Mouse (Mus musculus): ENCODE measurements around the gene Jup.
"Not testable (repeated sequence)": the region's sequence is repeated elsewhere in the genome, so short reads cannot be mapped to it uniquely, and the experiment has no call there.

Gene Jup

GRCm38 (mm10) chr11:100355972-100356818 is 41.4 kb downstream of the Jup start, which contains the start of gene Hap1:
TSS of gene Hap1 (minus strand) at chr11:100356128.
- DNase-seq = peak; percentile 55

GRCm38 (mm10) chr11:100355151-100355951 is 42.2 kb downstream of the Jup start:
- DNase-seq = peak; percentile 21

DNA sequence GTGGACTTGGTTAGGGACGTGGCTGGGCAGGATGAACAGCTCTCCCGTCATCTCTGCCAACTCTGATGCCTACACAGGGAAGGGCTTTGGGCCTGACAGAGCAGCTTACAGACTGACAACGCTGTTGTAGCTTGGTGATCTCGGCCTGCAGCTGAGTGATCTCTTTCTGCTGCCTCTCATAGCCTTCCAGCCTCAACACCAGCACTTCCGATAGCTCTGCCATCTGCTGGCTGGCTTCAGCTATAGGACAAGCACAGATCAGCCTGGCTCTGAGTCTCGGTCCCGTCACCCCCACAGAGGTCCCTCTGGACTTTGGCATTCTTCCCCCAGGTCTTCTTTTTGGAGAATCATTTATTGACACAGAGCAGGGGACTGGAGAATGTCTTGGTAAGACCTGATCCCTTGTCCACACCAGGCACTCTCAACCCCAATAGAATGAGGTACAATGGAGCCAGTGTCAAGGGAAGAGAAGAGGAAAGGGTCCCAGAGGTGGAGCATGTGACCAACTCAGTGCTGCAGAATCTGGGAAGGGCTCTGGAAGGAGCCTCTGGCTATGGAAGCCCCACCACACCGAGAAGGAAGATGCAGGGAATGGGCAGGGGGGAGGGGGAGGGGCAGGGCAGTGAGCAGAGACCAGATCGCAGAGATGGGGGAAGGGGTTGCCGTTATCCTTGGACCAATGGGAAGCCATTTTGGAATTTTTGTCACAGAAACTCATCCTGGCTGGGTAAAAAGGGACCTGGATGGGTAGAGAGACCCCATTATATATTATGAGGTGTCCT is 45.3 kb downstream of the Jup start:
- no peak for DNase-seq

DNA sequence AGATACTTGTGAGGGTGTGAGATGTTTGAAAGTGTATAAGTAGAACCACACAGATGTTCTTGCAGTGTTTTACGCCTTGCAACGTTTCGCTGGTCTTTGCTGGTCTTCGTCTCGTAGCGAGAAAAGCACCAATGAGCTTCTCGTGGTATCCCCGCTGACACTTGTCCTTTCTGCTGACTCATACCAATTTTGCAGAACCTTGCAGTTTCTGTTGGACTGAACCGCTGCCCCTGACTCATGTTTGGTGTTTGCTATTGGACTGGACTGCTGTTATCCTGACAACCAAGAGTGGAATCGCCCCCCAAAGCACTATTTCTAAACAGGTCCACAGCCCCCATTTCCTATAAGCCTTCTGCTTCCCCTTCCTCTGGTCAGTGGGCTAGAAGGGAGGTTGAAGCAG is 53.3 kb downstream of the Jup start:
- no peak for DNase-seq

DNA sequence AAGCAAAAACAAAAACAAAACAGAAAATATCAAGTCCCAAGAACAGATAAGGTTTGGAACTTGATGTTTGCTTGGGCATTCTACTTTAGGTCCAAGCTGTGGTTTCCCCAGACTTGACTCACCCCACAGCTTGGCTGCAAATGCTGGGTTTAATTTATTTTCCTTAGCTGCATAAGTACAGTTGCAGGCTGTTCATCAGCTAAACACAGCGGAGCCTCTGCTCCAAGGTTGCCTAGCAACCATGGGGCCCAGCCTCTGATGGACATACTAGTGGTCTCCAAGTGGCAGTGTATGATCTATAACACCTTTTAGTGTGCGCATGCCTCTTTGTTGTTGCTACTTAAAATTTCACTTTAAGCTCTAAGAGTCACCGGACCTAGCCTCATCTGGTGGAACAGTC is 61.8 kb downstream of the Jup start:
- no peak for DNase-seq

GRCm38 (mm10) chr11:100333944-100334457 is 63.6 kb downstream of the Jup start, which contains the start of gene Gast:
TSS of gene Gast (plus strand) at chr11:100334407.
- no peak for DNase-seq

DNA sequence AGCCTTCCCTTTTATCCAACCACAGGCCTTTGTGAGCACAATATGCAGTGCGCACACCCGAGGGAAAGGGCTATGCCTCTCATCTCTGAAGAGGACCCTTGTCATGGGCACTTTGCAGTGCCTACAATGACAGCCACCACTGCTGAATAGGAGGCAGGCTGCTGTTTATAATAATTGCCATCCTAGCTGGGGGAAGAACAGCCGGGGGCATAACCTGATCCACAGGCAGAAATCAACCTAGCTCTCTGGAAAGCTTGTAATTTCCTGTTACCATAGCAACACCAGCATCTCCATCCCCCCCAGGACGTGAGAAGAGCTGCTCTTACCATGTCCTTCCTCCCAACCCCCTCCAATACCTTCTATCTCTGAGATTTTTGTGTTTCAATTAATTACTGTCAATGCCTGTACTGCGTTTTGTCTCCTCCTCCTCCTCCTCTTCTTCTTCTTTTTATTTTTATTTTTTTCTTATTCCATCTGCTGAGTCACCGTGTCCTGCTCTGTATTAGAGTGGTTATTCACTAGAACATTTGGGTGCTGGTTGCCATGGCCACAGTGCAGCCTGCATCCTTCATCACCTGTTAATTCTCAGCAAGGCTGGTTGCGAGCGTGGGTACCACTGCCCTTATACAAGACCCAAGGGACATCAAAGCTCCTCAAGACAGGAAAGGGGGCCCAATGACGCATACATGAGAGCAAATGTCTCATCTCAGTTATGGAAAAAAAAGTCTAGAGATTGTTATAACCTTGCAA is 64.6 kb downstream of the Jup start:
- DNase-seq = no peak

DNA sequence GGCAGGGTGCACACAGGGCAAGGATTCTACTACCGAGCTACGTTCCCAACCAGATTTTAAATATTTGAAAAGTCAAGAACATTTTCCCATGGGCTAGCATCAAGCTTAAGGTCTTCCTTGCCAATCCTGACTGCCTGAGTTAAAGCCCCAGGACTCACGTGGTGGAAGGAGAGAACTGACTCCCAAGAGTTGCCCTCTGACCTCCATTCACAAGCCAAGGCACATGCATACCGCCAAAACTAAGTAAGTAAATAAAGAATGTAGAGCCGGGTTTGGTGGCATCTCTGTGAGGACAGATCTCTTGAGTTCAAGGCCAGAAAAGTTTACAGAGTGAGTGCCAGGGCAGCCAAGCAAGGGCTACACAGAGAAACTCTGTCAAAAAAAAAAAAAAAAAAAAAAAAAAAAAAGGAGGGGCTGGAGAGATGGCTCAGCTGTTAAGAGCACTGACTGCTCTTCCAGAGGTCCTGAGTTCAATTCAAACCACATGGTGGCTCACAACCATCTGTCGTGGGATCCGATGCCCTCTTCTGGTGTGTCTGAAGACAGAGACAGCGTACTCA is 66.7 kb downstream of the Jup start:
- DNase-seq = not testable (repeated sequence)

- no peak for DNase-seq
Observed at GRCm38 (mm10) chr11:100330235-100330634, 67.3 kb downstream of the Jup start.

GRCm38 (mm10) chr11:100327761-100328160 is 69.8 kb downstream of the Jup start:
- DNase-seq = no peak

DNA sequence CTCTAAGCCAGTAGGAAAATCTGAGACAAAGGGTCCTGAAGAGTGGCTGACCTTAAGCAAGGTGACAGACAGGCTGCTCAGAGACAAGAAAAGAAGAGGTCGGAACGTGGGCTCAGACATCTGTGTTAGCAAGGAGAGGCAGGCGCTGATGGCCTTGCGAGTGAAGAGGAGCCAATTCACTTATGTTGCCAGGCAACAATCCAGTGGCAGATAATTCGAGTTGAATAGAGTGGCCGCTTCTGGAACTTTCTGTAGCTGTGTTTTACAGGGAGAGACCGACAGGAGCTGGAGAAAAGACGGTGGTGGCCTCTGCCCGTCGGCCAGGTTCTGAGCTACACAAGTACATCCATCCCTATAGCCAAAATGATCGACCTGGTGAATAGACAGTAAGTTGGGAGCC is 70.2 kb downstream of the Jup start:
- DNase-seq = no peak

GRCm38 (mm10) chr11:100325062-100325629 is 72.4 kb downstream of the Jup start:
- DNase-seq = no peak

DNA sequence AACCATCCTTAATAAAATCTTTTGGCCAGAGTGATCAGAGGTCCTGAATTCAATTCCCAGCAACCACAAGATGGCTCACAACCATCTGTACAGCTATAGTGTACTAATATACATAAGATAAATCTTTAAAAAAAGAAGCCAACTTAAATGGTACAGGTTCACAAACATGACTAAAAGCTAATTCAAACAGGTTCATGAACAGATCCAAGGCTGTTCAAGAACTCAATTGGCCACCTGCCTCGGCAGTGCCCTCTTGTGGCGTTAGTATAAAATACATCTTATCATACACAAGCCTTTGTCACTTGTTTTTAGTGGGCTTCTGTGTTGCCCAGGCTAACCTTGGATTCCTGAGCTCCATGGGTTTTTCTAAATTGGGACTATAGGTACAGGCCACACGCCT is 74.0 kb downstream of the Jup start:
- DNase-seq = peak; percentile 65

- DNase-seq = no peak
Observed at GRCm38 (mm10) chr11:100322591-100323258, 74.8 kb downstream of the Jup start.

- DNase-seq = not testable (repeated sequence)
Observed at GRCm38 (mm10) chr11:100321479-100322305, 75.9 kb downstream of the Jup start.

- DNase-seq = not testable (repeated sequence)
Observed at GRCm38 (mm10) chr11:100320701-100321410, 76.7 kb downstream of the Jup start.

DNA sequence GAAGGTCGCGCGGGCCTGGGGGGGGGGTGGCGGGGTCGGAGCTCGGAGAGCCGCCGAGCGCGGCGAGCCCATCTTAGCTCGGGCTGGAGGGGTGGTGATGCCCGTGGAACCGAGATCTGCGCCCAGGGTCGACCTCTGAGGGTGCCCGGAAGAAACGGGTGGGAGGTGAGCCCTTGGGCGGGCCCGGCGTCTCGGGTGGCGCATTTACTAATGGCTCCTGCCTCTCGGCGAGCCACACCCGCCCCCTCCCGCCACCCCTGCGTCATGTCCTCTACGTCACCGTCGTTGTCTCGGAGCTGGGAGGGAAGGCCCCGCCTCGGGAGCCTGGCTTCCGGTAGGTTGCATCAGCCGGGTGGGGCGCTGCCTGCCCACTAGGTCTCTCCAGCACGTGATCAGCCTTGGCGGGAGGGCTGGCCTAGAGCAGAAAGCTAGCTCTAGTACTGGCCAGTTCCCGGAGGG is 77.4 kb downstream of the Jup start:
- DNase-seq = peak; percentile 99

DNA sequence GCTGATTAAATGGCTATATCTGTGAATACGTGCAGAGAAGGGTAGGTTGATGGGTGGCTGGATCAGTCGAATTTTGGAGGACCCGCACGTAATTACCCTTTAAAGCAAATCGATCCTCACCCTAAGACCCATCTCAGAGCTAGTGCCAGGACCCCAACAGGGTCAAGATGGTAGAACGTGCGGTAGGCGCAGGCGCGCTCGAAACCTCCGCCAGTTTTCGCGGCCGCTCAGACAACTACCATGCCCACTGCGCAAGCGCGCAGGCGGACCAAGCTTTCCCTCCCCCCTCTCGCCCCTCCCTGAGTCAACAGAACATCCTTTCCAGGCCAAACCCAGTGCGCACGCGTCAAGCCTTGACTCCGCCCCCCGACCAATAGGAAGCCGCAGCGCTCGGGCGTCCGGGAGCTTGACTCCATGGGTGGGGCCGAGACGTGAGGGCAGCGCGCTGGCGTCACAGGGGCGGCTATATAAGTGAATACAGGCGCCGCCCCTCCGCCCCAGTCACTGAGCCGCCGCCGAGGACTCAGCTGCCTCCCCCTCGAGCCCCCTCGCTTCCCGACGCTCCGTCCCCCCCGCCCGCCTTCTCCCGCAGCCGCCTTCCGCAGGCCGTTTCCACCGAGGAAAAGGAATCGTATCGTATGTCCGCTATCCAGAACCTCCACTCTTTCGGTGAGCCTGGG is 77.9 kb downstream of the Jup start, which contains the start of gene Eif1:
Gene Eif1, plus strand, starts transcription at position 394 of the 680 bp plus-strand sequence.
- DNase-seq = peak; percentile 100
